Mouse (Mus musculus) ES-E14 (cell line): ENCODE data around the gene Ubl4b.

ENCODE experiments used
- CHD2 ChIP-seq: IDR thresholded peaks from 2 replicates; pipeline ENCODE4 v1.6.1; 2014; ENCODE audit warnings: mild to moderate bottlenecking, low read depth, low read length, inconsistent platforms
- MAFK ChIP-seq: IDR thresholded peaks from 2 replicates; pipeline ENCODE4 v1.6.1; 2014; ENCODE audit warnings: mild to moderate bottlenecking, low read depth, low read length, inconsistent platforms; ENCODE audit not compliant: insufficient read depth

GRCm38 (mm10) chr3:107554842-107555241 lies at the start of gene Ubl4b:
- TF ChIP-seq CHD2 = no peak
- TF ChIP-seq MAFK = no peak
